Mouse (Mus musculus): ENCODE data around the gene Wwox. TPM values are rescaled to one million over a fixed set of nuclear protein-coding genes. Genes with fewer than 3 reads are reported as not detected.
A peak's percentile ranks its signal among the peaks of the same experiment; 100 is the strongest.

Wwox gene
- polyA plus RNA-seq, 1 experiment from 2014 or later = 14.9 TPM

- Histone ChIP-seq H3K9me3 (ENCODE audit: control insufficient read depth, low read length) (no peaks in the 10 kb centered on the region), H3K4me1 (ENCODE audit: control insufficient read depth, insufficient read depth, low read depth, low read length) (peaks cover 7% of the 10 kb centered on the region), H3K9ac (ENCODE audit: low read depth, low read length) (no peak overlapping the region), H3K36me3 (ENCODE audit: control insufficient read depth, insufficient read depth, low read length) (no peaks in the 10 kb centered on the region), H3K4me2 (ENCODE audit: low read length) (no peak overlapping the region), H3K27ac (ENCODE audit: low read depth, low read length) (no peak overlapping the region), H3K27me3 (replicated peaks; ENCODE audit: control insufficient read depth, insufficient read depth, low read length) (no peaks in the 10 kb centered on the region), H3K4me3 (ENCODE audit: low read length) (no peak overlapping the region)
- ATAC-seq = no peak
- WGBS = 24% methylated on average over 9 of the region's 9 CpGs
Observed at GRCm38 (mm10) chr8:115237596-115237995, 798.1 kb downstream of the Wwox start.

- H3K9me3 ChIP-seq (ENCODE audit: control insufficient read depth, low read length) = no peaks in the 10 kb centered on the region
Observed at GRCm38 (mm10) chr8:115243465-115244027, 804.1 kb downstream of the Wwox start.

GRCm38 (mm10) chr8:115249688-115250366 is 810.4 kb downstream of the Wwox start:
- no peak for ATAC-seq
- peak overlapping the region; percentile 37 for H3K4me2 ChIP-seq (ENCODE audit: low read length)
- peaks cover 2% of the 10 kb centered on the region for H3K27me3 ChIP-seq (replicated peaks; ENCODE audit: control insufficient read depth, insufficient read depth, low read length)
- no peak overlapping the region for H3K9ac ChIP-seq (ENCODE audit: low read depth, low read length)
- no peak overlapping the region for H3K4me3 ChIP-seq (ENCODE audit: low read length)
- H3K36me3 ChIP-seq (ENCODE audit: control insufficient read depth, insufficient read depth, low read length) = no peaks in the 10 kb centered on the region
- peaks cover 8% of the 10 kb centered on the region; the same call in 1 of the 2 replicates for H3K4me1 ChIP-seq (ENCODE audit: control insufficient read depth, insufficient read depth, low read depth, low read length)
- no peaks in the 10 kb centered on the region for H3K9me3 ChIP-seq (ENCODE audit: control insufficient read depth, low read length)
- H3K27ac ChIP-seq (ENCODE audit: low read depth, low read length) = no peak overlapping the region
- 35% methylated on average over 22 of the region's 22 CpGs for WGBS

More at GRCm38 (mm10) chr8:115243465-115244027, 804.1 kb downstream of the Wwox start:
- Histone ChIP-seq H3K4me1 (ENCODE audit: control insufficient read depth, insufficient read depth, low read depth, low read length) (no peaks in the 10 kb centered on the region), H3K9ac (ENCODE audit: low read depth, low read length) (no peak overlapping the region), H3K27me3 (replicated peaks; ENCODE audit: control insufficient read depth, insufficient read depth, low read length) (no peaks in the 10 kb centered on the region; the same call in 1 of the 2 replicates), H3K4me2 (ENCODE audit: low read length) (no peak overlapping the region), H3K27ac (ENCODE audit: low read depth, low read length) (no peak overlapping the region), H3K36me3 (ENCODE audit: control insufficient read depth, insufficient read depth, low read length) (no peaks in the 10 kb centered on the region), H3K4me3 (ENCODE audit: low read length) (no peak overlapping the region)
- ATAC-seq = no peak
- 27% methylated on average over 9 of the region's 9 CpGs for WGBS

- Histone ChIP-seq H3K27me3 (replicated peaks; ENCODE audit: control insufficient read depth, insufficient read depth, low read length) (peaks cover 2% of the 10 kb centered on the region; the same call in 1 of the 2 replicates), H3K27ac (ENCODE audit: low read depth, low read length) (no peak overlapping the region), H3K4me1 (ENCODE audit: control insufficient read depth, insufficient read depth, low read depth, low read length) (peaks cover under 1% of the 10 kb centered on the region), H3K9me3 (ENCODE audit: control insufficient read depth, low read length) (no peaks in the 10 kb centered on the region), H3K9ac (ENCODE audit: low read depth, low read length) (no peak overlapping the region), H3K36me3 (ENCODE audit: control insufficient read depth, insufficient read depth, low read length) (no peaks in the 10 kb centered on the region), H3K4me2 (ENCODE audit: low read length) (no peak overlapping the region), H3K4me3 (ENCODE audit: low read length) (no peak overlapping the region)
- ATAC-seq = no peak
- 81% methylated on average over 13 of the region's 13 CpGs for WGBS
Observed at GRCm38 (mm10) chr8:115255550-115255949, 816.1 kb downstream of the Wwox start.

GRCm38 (mm10) chr8:115257417-115257816 is 818.0 kb downstream of the Wwox start:
- Histone ChIP-seq H3K27me3 (replicated peaks; ENCODE audit: control insufficient read depth, insufficient read depth, low read length) (peaks cover 2% of the 10 kb centered on the region; the same call in 1 of the 2 replicates), H3K4me3 (ENCODE audit: low read length) (no peak overlapping the region), H3K4me1 (ENCODE audit: control insufficient read depth, insufficient read depth, low read depth, low read length) (no peaks in the 10 kb centered on the region; the same call in none of the 2 replicates), H3K27ac (ENCODE audit: low read depth, low read length) (no peak overlapping the region), H3K4me2 (ENCODE audit: low read length) (no peak overlapping the region), H3K9me3 (ENCODE audit: control insufficient read depth, low read length) (no peaks in the 10 kb centered on the region), H3K36me3 (ENCODE audit: control insufficient read depth, insufficient read depth, low read length) (no peaks in the 10 kb centered on the region), H3K9ac (ENCODE audit: low read depth, low read length) (no peak overlapping the region)
- 81% methylated on average over 17 of the region's 17 CpGs for WGBS
- ATAC-seq = no peak

GRCm38 (mm10) chr8:115259806-115260205 is 820.4 kb downstream of the Wwox start:
- no peak overlapping the region for H3K9ac ChIP-seq (ENCODE audit: low read depth, low read length)
- H3K4me2 ChIP-seq (ENCODE audit: low read length) = no peak overlapping the region
- no peaks in the 10 kb centered on the region for H3K36me3 ChIP-seq (ENCODE audit: control insufficient read depth, insufficient read depth, low read length)
- H3K27ac ChIP-seq (ENCODE audit: low read depth, low read length) = no peak overlapping the region
- no peaks in the 10 kb centered on the region for H3K27me3 ChIP-seq (replicated peaks; ENCODE audit: control insufficient read depth, insufficient read depth, low read length)
- 51% methylated on average over 12 of the region's 12 CpGs for WGBS
- H3K4me1 ChIP-seq (ENCODE audit: control insufficient read depth, insufficient read depth, low read depth, low read length) = no peaks in the 10 kb centered on the region; the same call in none of the 2 replicates
- no peak for ATAC-seq
- H3K9me3 ChIP-seq (ENCODE audit: control insufficient read depth, low read length) = no peaks in the 10 kb centered on the region
- H3K4me3 ChIP-seq (ENCODE audit: low read length) = no peak overlapping the region

GRCm38 (mm10) chr8:115267196-115267595 is 827.7 kb downstream of the Wwox start:
- WGBS = 80% methylated on average over 11 of the region's 11 CpGs
- Histone ChIP-seq H3K27me3 (replicated peaks; ENCODE audit: control insufficient read depth, insufficient read depth, low read length) (no peaks in the 10 kb centered on the region), H3K9me3 (ENCODE audit: control insufficient read depth, low read length) (no peaks in the 10 kb centered on the region), H3K9ac (ENCODE audit: low read depth, low read length) (no peak overlapping the region), H3K4me1 (ENCODE audit: control insufficient read depth, insufficient read depth, low read depth, low read length) (no peaks in the 10 kb centered on the region), H3K36me3 (ENCODE audit: control insufficient read depth, insufficient read depth, low read length) (no peaks in the 10 kb centered on the region), H3K4me2 (ENCODE audit: low read length) (no peak overlapping the region), H3K27ac (ENCODE audit: low read depth, low read length) (no peak overlapping the region), H3K4me3 (ENCODE audit: low read length) (no peak overlapping the region)
- ATAC-seq = no peak

- no peak overlapping the region for H3K9ac ChIP-seq (ENCODE audit: low read depth, low read length)
- H3K4me3 ChIP-seq (ENCODE audit: low read length) = no peak overlapping the region
- no peaks in the 10 kb centered on the region for H3K4me1 ChIP-seq (ENCODE audit: control insufficient read depth, insufficient read depth, low read depth, low read length)
- ATAC-seq = no peak
- H3K36me3 ChIP-seq (ENCODE audit: control insufficient read depth, insufficient read depth, low read length) = no peaks in the 10 kb centered on the region
- no peaks in the 10 kb centered on the region for H3K9me3 ChIP-seq (ENCODE audit: control insufficient read depth, low read length)
- H3K4me2 ChIP-seq (ENCODE audit: low read length) = no peak overlapping the region
- H3K27me3 ChIP-seq (replicated peaks; ENCODE audit: control insufficient read depth, insufficient read depth, low read length) = no peaks in the 10 kb centered on the region
- WGBS = 40% methylated on average over 4 of the region's 4 CpGs
- H3K27ac ChIP-seq (ENCODE audit: low read depth, low read length) = no peak overlapping the region
Observed at GRCm38 (mm10) chr8:115269601-115270000, 830.1 kb downstream of the Wwox start.

- H3K27me3 ChIP-seq (replicated peaks; ENCODE audit: control insufficient read depth, insufficient read depth, low read length) = no peaks in the 10 kb centered on the region
- H3K4me1 ChIP-seq (ENCODE audit: control insufficient read depth, insufficient read depth, low read depth, low read length) = no peaks in the 10 kb centered on the region
- no peaks in the 10 kb centered on the region for H3K36me3 ChIP-seq (ENCODE audit: control insufficient read depth, insufficient read depth, low read length)
- no peak overlapping the region for H3K4me2 ChIP-seq (ENCODE audit: low read length)
- H3K9me3 ChIP-seq (ENCODE audit: control insufficient read depth, low read length) = no peaks in the 10 kb centered on the region
- 51% methylated on average over 6 of the region's 6 CpGs for WGBS
- H3K9ac ChIP-seq (ENCODE audit: low read depth, low read length) = no peak overlapping the region
- H3K4me3 ChIP-seq (ENCODE audit: low read length) = no peak overlapping the region
- H3K27ac ChIP-seq (ENCODE audit: low read depth, low read length) = no peak overlapping the region
- ATAC-seq = no peak
Observed at GRCm38 (mm10) chr8:115273976-115274375, 834.5 kb downstream of the Wwox start.

All from hindbrain, embryonic 16.5 days (tissue).